Mouse (Mus musculus) midbrain, postnatal 0 days (tissue): ENCODE measurements at regions not wholly inside any gene's neighbourhood (a gene's known extent, or its start where the extent isn't known, plus 50 kb on each side); places are given as distances from the start of the nearest gene placed in this dataset.

Experiments
- ATAC-seq: fragments of 200-750 bp; cut with Nextera tagmentation; 2 replicates; pipeline ENCODE4 v1.8.0; 2017; ENCODE audit warnings: moderate number of reproducible peaks, mild to moderate bottlenecking, moderate TSS enrichment, moderate library complexity; ENCODE audit not compliant: low FRiP score
- DNase-seq: peaks from one replicate; pipeline ENCODE4 v3.0.0-alpha.2; 2015; ENCODE audit warnings: low spot score
- H3K27ac ChIP-seq: fragments of 300-500 bp; sonication (generic); 2 replicates; pipeline ENCODE4 v1.5.1; 2014; ENCODE audit warnings: low read depth, mild to moderate bottlenecking, low read length, mixed read lengths
- H3K27me3 ChIP-seq: fragments of 300-500 bp; sonication (generic); 2 replicates; pipeline ENCODE4 v1.6.1; 2014; ENCODE audit warnings: low read length, control low read depth, mixed read lengths; ENCODE audit not compliant: insufficient read depth
- H3K36me3 ChIP-seq: fragments of 300-500 bp; sonication (generic); 2 replicates; pipeline ENCODE4 v1.6.1; 2014; ENCODE audit warnings: low read length, control low read depth, mixed read lengths; ENCODE audit not compliant: insufficient read depth
- H3K4me1 ChIP-seq: fragments of 300-500 bp; sonication (generic); 2 replicates; pipeline ENCODE4 v1.6.1; 2014; ENCODE audit warnings: mild to moderate bottlenecking, control low read depth, antibody characterized with exemption, low read length, mixed read lengths; ENCODE audit not compliant: insufficient read depth
- H3K4me2 ChIP-seq: fragments of 300-500 bp; sonication (generic); 2 replicates; pipeline ENCODE4 v1.6.1; 2014; ENCODE audit warnings: low read depth, mild to moderate bottlenecking, low read length, mixed read lengths; ENCODE audit not compliant: poor library complexity, severe bottlenecking
- H3K4me3 ChIP-seq: fragments of 300-500 bp; sonication (generic); 2 replicates; pipeline ENCODE4 v1.5.1; 2014; ENCODE audit warnings: low read depth, mild to moderate bottlenecking, low read length, moderate library complexity
- H3K9ac ChIP-seq: fragments of 300-500 bp; sonication (generic); replicated peaks from 2 replicates; pipeline ENCODE4 v1.6.1; 2014; ENCODE audit warnings: mild to moderate bottlenecking, low read length, moderate library complexity, mixed read lengths; ENCODE audit not compliant: poor library complexity, severe bottlenecking
- H3K9me3 ChIP-seq: fragments of 300-500 bp; sonication (generic); 2 replicates; pipeline ENCODE4 v1.6.1; 2016; ENCODE audit warnings: low read length, control low read depth
- CTCF ChIP-seq: IDR thresholded peaks from 2 replicates; pipeline ENCODE4 v1.5.1; 2016; ENCODE audit warnings: antibody characterized with exemption, mild to moderate bottlenecking
- WGBS: fragments of 180-500 bp; shearing (Covaris S2); extraction: QIAGEN DNeasy Blood & Tissue Kit; methylation state at CpG from one replicate; pipeline ENCODE4 v1.1.7; 2014; 5-methylcytosine and 5-hydroxymethylcytosine counted together

GRCm38 (mm10) chr19:60148313-60148965 is 78.1 kb downstream of the Fam204a start:
- H3K27ac ChIP-seq: no peak overlapping the region
- no peaks in the 10 kb centered on the region for H3K36me3 ChIP-seq
- H3K9ac ChIP-seq: no peak overlapping the region
- no peaks in the 10 kb centered on the region for H3K9me3 ChIP-seq
- no peaks in the 10 kb centered on the region for H3K4me1 ChIP-seq
- DNase-seq (no peak), ATAC-seq (no peak)
- no peak overlapping the region for H3K4me3 ChIP-seq
- no peak overlapping the region for H3K4me2 ChIP-seq
- H3K27me3 ChIP-seq: peaks cover 48% of the 10 kb centered on the region
- whole genome bisulfite sequencing: 26% methylated on average over 8 of the region's 8 CpGs
- no peak for TF ChIP-seq CTCF

GRCm38 (mm10) chr19:60146451-60147190 is 79.9 kb downstream of the Fam204a start:
- Histone ChIP-seq H3K4me2 (no peak overlapping the region; the same call in 1 of the 2 replicates), H3K36me3 (no peaks in the 10 kb centered on the region), H3K27ac (no peak overlapping the region), H3K9ac (no peak overlapping the region), H3K4me3 (no peak overlapping the region), H3K9me3 (no peaks in the 10 kb centered on the region), H3K27me3 (peaks cover 56% of the 10 kb centered on the region), H3K4me1 (no peaks in the 10 kb centered on the region)
- DNase-seq (no peak), ATAC-seq (no peak)
- TF ChIP-seq CTCF: no peak
- 34% methylated on average over 10 of the region's 10 CpGs for WGBS

GRCm38 (mm10) chr19:60145242-60145641 is 81.3 kb downstream of the Fam204a start:
- ATAC-seq (no peak), DNase-seq (no peak)
- H3K4me3 ChIP-seq: no peak overlapping the region
- peaks cover 57% of the 10 kb centered on the region for H3K27me3 ChIP-seq
- no peak overlapping the region for H3K9ac ChIP-seq
- H3K27ac ChIP-seq: no peak overlapping the region
- 79% methylated on average over 5 of the region's 5 CpGs for WGBS
- TF ChIP-seq CTCF: no peak
- H3K9me3 ChIP-seq: no peaks in the 10 kb centered on the region
- H3K36me3 ChIP-seq: no peaks in the 10 kb centered on the region
- no peaks in the 10 kb centered on the region for H3K4me1 ChIP-seq
- no peak overlapping the region for H3K4me2 ChIP-seq

- peak overlapping the region; percentile 17 for H3K4me3 ChIP-seq
- no peak overlapping the region for H3K9ac ChIP-seq
- no peak overlapping the region for H3K27ac ChIP-seq
- peak; percentile 62; the same call in 1 of the 2 replicates for ATAC-seq
- H3K27me3 ChIP-seq: peaks cover 50% of the 10 kb centered on the region
- no peaks in the 10 kb centered on the region for H3K4me1 ChIP-seq
- peak overlapping the region; percentile 33 for H3K4me2 ChIP-seq
- 6% methylated on average over 20 of the region's 20 CpGs for WGBS
- peak; percentile 97 for TF ChIP-seq CTCF
- no peaks in the 10 kb centered on the region for H3K9me3 ChIP-seq
- peak; percentile 94 for DNase-seq
- H3K36me3 ChIP-seq: no peaks in the 10 kb centered on the region
Observed at GRCm38 (mm10) chr19:60144336-60144989, 82.0 kb downstream of the Fam204a start.

- H3K27ac ChIP-seq: no peak overlapping the region
- 78% methylated on average over 2 of the region's 2 CpGs for WGBS
- ATAC-seq: no peak
- H3K4me3 ChIP-seq: no peak overlapping the region
- no peak for TF ChIP-seq CTCF
- no peaks in the 10 kb centered on the region for H3K4me1 ChIP-seq
- H3K27me3 ChIP-seq: peaks cover 16% of the 10 kb centered on the region; the same call in 1 of the 2 replicates
- H3K4me2 ChIP-seq: no peak overlapping the region
- no peak overlapping the region for H3K9ac ChIP-seq
- no peaks in the 10 kb centered on the region for H3K36me3 ChIP-seq
- H3K9me3 ChIP-seq: no peaks in the 10 kb centered on the region
- no peak for DNase-seq
Observed at GRCm38 (mm10) chr19:60138881-60139280, 87.6 kb downstream of the Fam204a start.

GRCm38 (mm10) chr19:60136491-60136890 is 90.0 kb downstream of the Fam204a start:
- Histone ChIP-seq H3K4me1 (no peaks in the 10 kb centered on the region), H3K9me3 (no peaks in the 10 kb centered on the region), H3K9ac (no peak overlapping the region), H3K36me3 (no peaks in the 10 kb centered on the region), H3K27me3 (peaks cover 2% of the 10 kb centered on the region; the same call in 1 of the 2 replicates), H3K4me3 (no peak overlapping the region), H3K4me2 (no peak overlapping the region), H3K27ac (no peak overlapping the region)
- ATAC-seq (no peak), DNase-seq (no peak)
- no peak for TF ChIP-seq CTCF
- WGBS: 88% methylated on average over 1 of the region's 1 CpGs
